Mouse (Mus musculus) CH12.LX (cell line): ENCODE data around the gene Il4i1.

ENCODE experiments used
- MYC ChIP-seq: IDR thresholded peaks from 2 replicates; pipeline ENCODE4 v1.6.1; 2011; ENCODE audit warnings: low read depth, mild to moderate bottlenecking, improper control_type of control experiment, low read length
- NRF1 ChIP-seq: IDR thresholded peaks from 2 replicates; pipeline ENCODE4 v1.6.1; 2014; ENCODE audit warnings: low read depth, mild to moderate bottlenecking, inconsistent platforms, low read length, improper control_type of control experiment, moderate library complexity
- POLR2A ChIP-seq: IDR thresholded peaks from 2 replicates; pipeline ENCODE4 v1.6.1; 2011; ENCODE audit warnings: low read depth, mild to moderate bottlenecking, improper control_type of control experiment, low read length

DNA sequence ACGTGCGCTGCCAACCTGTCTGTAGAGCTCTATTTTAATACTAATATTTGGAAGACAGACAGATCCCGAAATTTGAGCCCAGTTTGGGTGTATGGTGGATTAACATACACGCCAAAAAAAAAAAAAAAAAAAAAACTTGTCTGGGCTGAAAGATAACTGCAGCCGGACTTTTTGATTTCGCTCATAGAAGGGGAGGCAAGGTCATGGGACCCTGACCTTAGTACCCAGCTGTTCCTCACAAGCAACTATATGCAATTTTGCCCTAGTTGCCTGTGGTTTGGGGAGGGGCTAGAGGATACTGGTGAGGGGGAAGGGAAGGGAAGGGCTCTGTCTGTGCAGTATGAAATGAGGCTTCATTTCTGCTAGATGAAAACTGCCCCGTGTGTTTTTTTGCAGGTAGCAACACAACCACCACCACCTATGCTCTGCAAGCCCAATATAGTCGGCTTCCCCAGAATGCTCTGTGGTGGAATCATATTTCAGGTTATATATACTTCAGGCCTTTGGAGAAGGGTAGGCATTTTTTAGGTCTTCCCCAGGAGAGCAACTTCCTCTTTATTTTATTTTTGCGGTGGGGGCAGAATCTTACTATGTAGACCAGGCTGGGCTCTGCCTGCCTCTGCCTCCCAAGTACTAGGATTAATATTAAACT, 40.2 kb downstream of the Il4i1 start:
- TF ChIP-seq POLR2A, result no peak
- no peak for TF ChIP-seq NRF1
- TF ChIP-seq MYC, result no peak
